Mouse (Mus musculus) embryo, embryonic 11 days (tissue): ENCODE measurements around the gene Atp9a.

Experiments used
- DNase-seq: peaks from one replicate; pipeline ENCODE4 v3.0.0-alpha.2; 2015

Atp9a gene

GRCm38 (mm10) chr2:168633301-168633816 lies 108.8 kb downstream of the Atp9a start:
- DNase-seq = peak; percentile 52

GRCm38 (mm10) chr2:168632543-168632942 lies 109.7 kb downstream of the Atp9a start:
- DNase-seq = no peak

- DNase-seq = peak; percentile 85
Observed at GRCm38 (mm10) chr2:168628787-168629186, 113.4 kb downstream of the Atp9a start.

- DNase-seq = no peak
Observed at GRCm38 (mm10) chr2:168627829-168628770, 114.1 kb downstream of the Atp9a start.

GRCm38 (mm10) chr2:168626385-168626784 lies 115.8 kb downstream of the Atp9a start:
- no peak for DNase-seq

- no peak for DNase-seq
Observed at GRCm38 (mm10) chr2:168625091-168625490, 117.1 kb downstream of the Atp9a start.

GRCm38 (mm10) chr2:168621111-168621802 lies 121.0 kb downstream of the Atp9a start:
- no peak for DNase-seq

GRCm38 (mm10) chr2:168618205-168618717 lies 123.9 kb downstream of the Atp9a start:
- DNase-seq = no peak

- no peak for DNase-seq
Observed at GRCm38 (mm10) chr2:168615160-168615559, 127.0 kb downstream of the Atp9a start.

- DNase-seq = peak; percentile 53
Observed at GRCm38 (mm10) chr2:168614170-168614872, 127.9 kb downstream of the Atp9a start.

GRCm38 (mm10) chr2:168613092-168613880 lies 128.9 kb downstream of the Atp9a start:
- DNase-seq = peak; percentile 35

GRCm38 (mm10) chr2:168610941-168611340 lies 131.3 kb downstream of the Atp9a start:
- no peak for DNase-seq

- no peak for DNase-seq
Observed at GRCm38 (mm10) chr2:168609653-168610248, 132.5 kb downstream of the Atp9a start.

- no peak for DNase-seq
Observed at GRCm38 (mm10) chr2:168608125-168608564, 134.1 kb downstream of the Atp9a start.

- peak; percentile 40 for DNase-seq
Observed at GRCm38 (mm10) chr2:168604655-168605070, 137.5 kb downstream of the Atp9a start.

- DNase-seq = peak; percentile 33
Observed at GRCm38 (mm10) chr2:168602387-168602741, 139.8 kb downstream of the Atp9a start.

- DNase-seq = peak; percentile 82
Observed at GRCm38 (mm10) chr2:168601491-168602386, 140.5 kb downstream of the Atp9a start, which contains the start of gene Nfatc2. Nfatc2 (minus strand) TSS chr2:168601657.

GRCm38 (mm10) chr2:168600750-168601490 lies 141.3 kb downstream of the Atp9a start:
- peak; percentile 53 for DNase-seq

GRCm38 (mm10) chr2:168595693-168596092 lies 146.5 kb downstream of the Atp9a start:
- DNase-seq = no peak
